Mouse (Mus musculus) forebrain, embryonic 16.5 days (tissue): Measurements from ENCODE around the gene Zc3h18. TPM values are rescaled to one million over a fixed set of nuclear protein-coding genes. Genes with fewer than 3 reads are reported as not detected.

Source experiments
- ATAC-seq: fragments of 200-750 bp; cut with Nextera tagmentation; 2 replicates; pipeline ENCODE4 v1.8.0; 2017; ENCODE audit warnings: mild to moderate bottlenecking, moderate library complexity
- H3K27ac ChIP-seq: fragments of 300-500 bp; sonication (generic); 2 replicates; pipeline ENCODE4 v1.5.1; 2014; ENCODE audit warnings: low read length, control low read depth
- H3K27me3 ChIP-seq: fragments of 300-500 bp; sonication (generic); replicated peaks from 2 replicates; pipeline ENCODE4 v1.6.1; 2014; ENCODE audit warnings: low read length; ENCODE audit not compliant: control insufficient read depth, insufficient read depth
- H3K36me3 ChIP-seq: fragments of 300-500 bp; sonication (generic); 2 replicates; pipeline ENCODE4 v1.6.1; 2014; ENCODE audit not compliant: control insufficient read depth, insufficient read depth
- H3K4me1 ChIP-seq: fragments of 300-500 bp; sonication (generic); replicated peaks from 2 replicates; pipeline ENCODE4 v1.6.1; 2014; ENCODE audit warnings: low read length; ENCODE audit not compliant: control insufficient read depth, insufficient read depth
- H3K4me2 ChIP-seq: fragments of 300-500 bp; sonication (generic); 2 replicates; pipeline ENCODE4 v1.6.1; 2014; ENCODE audit warnings: mild to moderate bottlenecking, low read length, control low read depth
- H3K4me3 ChIP-seq: fragments of 300-500 bp; sonication (generic); replicated peaks from 2 replicates; pipeline ENCODE4 v1.5.1; 2014; ENCODE audit warnings: mild to moderate bottlenecking, low read length, control low read depth
- H3K9ac ChIP-seq: fragments of 300-500 bp; sonication (generic); replicated peaks from 2 replicates; pipeline ENCODE4 v1.6.1; 2014; ENCODE audit warnings: low read depth, low read length, control low read depth
- H3K9me3 ChIP-seq: fragments of 300-500 bp; sonication (generic); 2 replicates; pipeline ENCODE4 v1.6.1; 2016; ENCODE audit warnings: low read length; ENCODE audit not compliant: control insufficient read depth
- WGBS: fragments of 180-500 bp; shearing (Covaris S2); extraction: QIAGEN DNeasy Blood & Tissue Kit; methylation state at CpG from one replicate; pipeline ENCODE4 v1.1.7; 2014; 5-methylcytosine and 5-hydroxymethylcytosine counted together
- polyA plus RNA-seq: library from polyadenylated mRNA; unstranded; fragments of >200 nt; fragmentation: Nextera tagmentation; extraction: Ambion mirVana; gene quantifications from 2 replicates; pipeline ENCODE4 v1.2.1, GENCODE M21; 2015

The Zc3h18 gene
- polyA plus RNA-seq, 1 experiment from 2014 or later, result 44.7 TPM

- Histone ChIP-seq H3K36me3 (no peaks in the 10 kb centered on the region), H3K9me3 (no peaks in the 10 kb centered on the region), H3K27ac (no peak overlapping the region), H3K4me1 (peaks cover 24% of the 10 kb centered on the region), H3K9ac (no peak overlapping the region), H3K27me3 (peaks cover 26% of the 10 kb centered on the region), H3K4me3 (no peak overlapping the region), H3K4me2 (no peak overlapping the region)
- no peak for ATAC-seq
- 12% methylated on average over 2 of the region's 5 CpGs for WGBS
Measured at GRCm38 (mm10) chr8:122344219-122344618, 32.2 kb upstream of the Zc3h18 start.

DNA sequence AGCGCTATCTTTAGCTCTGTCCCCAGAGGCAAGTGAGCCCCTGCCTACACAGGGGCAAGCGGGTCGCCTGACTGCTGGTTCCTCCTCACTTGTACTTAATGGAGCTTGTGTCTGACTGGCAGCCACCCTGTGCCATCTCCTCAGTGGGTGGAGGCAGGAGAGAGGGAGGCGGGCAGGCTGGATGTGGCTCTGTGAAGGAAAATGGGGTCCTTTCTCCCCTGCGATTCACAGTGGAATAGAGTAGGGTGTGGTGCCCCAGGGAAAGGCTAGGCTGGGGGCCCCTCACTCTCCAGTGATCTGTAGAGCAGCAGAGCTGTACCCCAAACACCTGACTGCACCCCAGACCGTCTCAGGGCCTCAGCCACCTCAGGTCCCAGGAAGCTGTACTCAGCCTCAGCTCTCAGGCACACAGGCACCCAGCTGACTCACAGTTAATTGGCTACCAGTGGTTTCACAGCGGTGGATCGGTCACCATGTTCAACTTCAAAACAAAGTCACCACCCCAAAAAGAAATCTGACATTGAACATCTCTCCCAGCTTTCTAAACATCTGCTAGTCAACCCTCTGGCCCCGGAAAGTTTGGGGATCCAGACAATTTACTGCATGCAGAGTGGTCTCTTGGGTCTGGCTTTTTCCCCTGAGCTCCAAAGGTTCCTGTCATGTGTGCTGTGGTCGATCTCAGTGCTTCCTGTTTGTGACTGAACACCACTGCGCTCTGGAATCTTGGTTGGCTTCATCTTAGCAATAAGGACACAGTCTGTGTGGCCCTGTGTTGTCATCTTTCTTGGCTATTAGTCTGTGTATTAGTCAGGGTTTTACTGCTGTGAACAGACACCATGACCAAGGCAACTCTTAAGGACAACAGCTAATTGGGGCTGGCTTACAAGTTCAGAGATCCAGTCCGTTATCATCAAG is 31.0 kb upstream of the Zc3h18 start:
- H3K27ac ChIP-seq, result no peak overlapping the region
- no peaks in the 10 kb centered on the region for H3K36me3 ChIP-seq
- no peak for ATAC-seq
- H3K9me3 ChIP-seq, result no peaks in the 10 kb centered on the region
- H3K4me3 ChIP-seq, result no peak overlapping the region
- WGBS, result 54% methylated on average over 12 of the region's 12 CpGs
- peaks cover 27% of the 10 kb centered on the region for H3K4me1 ChIP-seq
- peaks cover 26% of the 10 kb centered on the region for H3K27me3 ChIP-seq
- H3K9ac ChIP-seq, result no peak overlapping the region
- no peak overlapping the region for H3K4me2 ChIP-seq

- H3K27me3 ChIP-seq, result peaks cover 23% of the 10 kb centered on the region
- peak overlapping the region; percentile 39; the same call in 1 of the 2 replicates for H3K27ac ChIP-seq
Measured at GRCm38 (mm10) chr8:122347811-122348552, 28.4 kb upstream of the Zc3h18 start.

DNA sequence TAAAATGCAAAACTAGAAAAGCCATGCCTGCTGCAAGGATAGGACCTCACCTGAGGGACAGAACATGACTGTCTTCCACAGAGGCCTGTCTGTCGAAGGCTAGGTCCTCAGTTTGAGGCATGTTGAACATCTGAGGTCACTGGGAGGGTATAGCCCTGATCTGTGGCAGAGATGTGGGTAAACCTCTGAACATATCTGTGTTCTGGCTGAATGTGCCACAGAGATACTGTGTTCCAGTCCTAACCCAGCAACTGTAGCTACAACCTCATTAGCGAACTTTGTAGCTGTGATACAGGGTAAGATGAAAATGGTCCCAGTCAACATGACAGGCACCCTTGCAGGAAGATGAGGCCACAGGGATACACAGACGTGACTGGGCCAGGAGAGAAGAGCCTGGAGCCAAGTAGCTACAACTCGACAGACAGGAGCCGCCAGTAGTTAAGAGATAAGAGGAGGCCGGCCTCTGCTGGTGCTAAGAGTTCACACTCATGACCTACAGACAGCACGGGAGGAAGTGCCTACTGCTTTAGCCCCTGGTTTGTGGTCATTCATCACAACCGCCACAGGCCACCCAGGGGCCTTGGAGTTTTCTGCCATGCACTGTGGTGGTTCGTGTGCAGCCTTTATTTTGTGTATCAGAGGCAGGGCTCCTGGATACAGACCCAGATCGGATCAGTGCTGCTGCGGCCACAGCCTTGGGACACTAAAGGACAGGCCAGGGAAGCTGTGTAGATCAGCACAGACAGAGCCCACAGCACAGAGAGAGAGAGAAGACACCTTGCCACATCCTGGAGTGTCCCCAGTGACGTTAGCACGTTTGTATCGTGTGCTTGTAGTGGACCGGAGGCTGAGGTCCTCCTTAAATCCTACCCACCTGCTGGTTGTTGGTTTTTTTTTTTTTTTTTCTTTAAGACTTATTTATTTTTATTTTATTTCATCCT is 26.8 kb upstream of the Zc3h18 start:
- Histone ChIP-seq H3K4me2 (no peak overlapping the region), H3K4me3 (no peak overlapping the region), H3K36me3 (no peaks in the 10 kb centered on the region), H3K9ac (no peak overlapping the region), H3K4me1 (peaks cover 14% of the 10 kb centered on the region), H3K9me3 (no peaks in the 10 kb centered on the region), H3K27ac (no peak overlapping the region), H3K27me3 (peaks cover 15% of the 10 kb centered on the region)
- no peak for ATAC-seq
- WGBS, result 49% methylated on average over 15 of the region's 15 CpGs

More at GRCm38 (mm10) chr8:122347811-122348552, 28.4 kb upstream of the Zc3h18 start:
- peak; percentile 82 for ATAC-seq
- WGBS, result 48% methylated on average over 5 of the region's 5 CpGs
- Histone ChIP-seq H3K4me2 (no peak overlapping the region), H3K9ac (no peak overlapping the region), H3K36me3 (no peaks in the 10 kb centered on the region), H3K9me3 (no peaks in the 10 kb centered on the region), H3K4me3 (no peak overlapping the region), H3K4me1 (peaks cover 26% of the 10 kb centered on the region)

DNA sequence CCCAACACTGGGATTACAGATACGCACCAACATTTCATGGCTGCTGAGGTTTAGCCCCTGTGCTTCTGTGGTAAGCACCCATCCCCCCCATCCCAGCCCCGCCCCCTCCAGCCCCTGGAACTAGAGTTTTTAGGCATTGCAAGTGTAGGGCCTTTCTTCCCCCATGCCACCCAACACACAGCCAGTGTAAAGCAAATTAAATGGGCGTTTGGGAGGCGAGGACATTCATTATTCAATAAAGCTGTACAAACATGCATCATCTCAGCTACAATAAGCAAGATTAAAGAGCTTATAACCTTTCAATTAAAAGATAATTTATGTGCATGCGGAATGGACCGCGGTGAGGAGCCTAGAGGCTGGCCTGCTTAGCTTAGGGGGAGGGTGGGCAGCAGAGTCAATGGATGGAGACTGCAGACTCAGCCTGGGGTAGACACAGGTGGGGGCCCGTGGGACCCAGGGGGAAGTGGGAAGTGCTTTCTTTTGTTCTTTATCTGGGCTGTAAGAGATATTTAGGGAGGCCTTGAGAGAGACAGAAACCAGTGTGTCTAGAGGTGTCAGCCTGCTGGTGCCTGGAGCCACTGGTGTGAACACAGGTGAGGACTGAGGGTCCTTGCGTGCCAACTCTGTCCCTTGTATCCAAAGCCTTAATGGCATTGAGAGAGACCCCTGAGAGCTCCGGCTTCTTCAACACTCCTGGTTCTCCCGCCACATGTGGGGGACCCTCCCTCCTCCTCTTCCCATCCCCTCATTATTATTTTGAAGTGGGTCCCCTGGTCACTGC is 25.9 kb upstream of the Zc3h18 start:
- Histone ChIP-seq H3K27ac (no peak overlapping the region), H3K9me3 (no peaks in the 10 kb centered on the region), H3K36me3 (no peaks in the 10 kb centered on the region), H3K27me3 (peaks cover 9% of the 10 kb centered on the region; the same call in 1 of the 2 replicates), H3K9ac (no peak overlapping the region), H3K4me3 (no peak overlapping the region), H3K4me1 (peaks cover 14% of the 10 kb centered on the region), H3K4me2 (no peak overlapping the region)
- ATAC-seq, result 0 out of 2 replicates have a peak, but pooled peaks have one; percentile 31
- 11% methylated on average over 11 of the region's 11 CpGs for WGBS

DNA sequence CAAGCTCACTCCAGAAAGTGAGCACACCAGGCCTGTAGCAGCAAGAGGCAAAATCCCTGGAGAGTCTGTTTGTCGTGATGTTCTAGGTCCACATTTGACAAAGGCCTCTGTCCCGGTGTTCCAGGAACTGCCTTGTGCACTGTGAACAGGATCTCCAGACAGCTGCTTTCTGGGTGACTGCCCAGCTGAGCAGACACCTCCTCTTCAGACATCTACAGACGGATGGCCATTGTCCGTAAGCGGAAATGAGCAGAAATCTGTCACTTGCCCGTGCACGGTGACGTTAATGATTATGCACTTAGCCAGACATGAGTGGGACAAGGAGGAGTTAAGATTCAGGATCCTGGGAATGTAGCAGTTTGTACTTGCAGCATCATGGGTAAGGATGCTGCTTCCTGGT is 22.3 kb upstream of the Zc3h18 start:
- no peak for ATAC-seq
- Histone ChIP-seq H3K4me3 (no peak overlapping the region), H3K4me2 (no peak overlapping the region), H3K27me3 (peaks cover 4% of the 10 kb centered on the region; the same call in 1 of the 2 replicates), H3K27ac (no peak overlapping the region), H3K9ac (no peak overlapping the region), H3K36me3 (no peaks in the 10 kb centered on the region), H3K9me3 (no peaks in the 10 kb centered on the region), H3K4me1 (peaks cover 5% of the 10 kb centered on the region)
- 83% methylated on average over 8 of the region's 8 CpGs for WGBS

DNA sequence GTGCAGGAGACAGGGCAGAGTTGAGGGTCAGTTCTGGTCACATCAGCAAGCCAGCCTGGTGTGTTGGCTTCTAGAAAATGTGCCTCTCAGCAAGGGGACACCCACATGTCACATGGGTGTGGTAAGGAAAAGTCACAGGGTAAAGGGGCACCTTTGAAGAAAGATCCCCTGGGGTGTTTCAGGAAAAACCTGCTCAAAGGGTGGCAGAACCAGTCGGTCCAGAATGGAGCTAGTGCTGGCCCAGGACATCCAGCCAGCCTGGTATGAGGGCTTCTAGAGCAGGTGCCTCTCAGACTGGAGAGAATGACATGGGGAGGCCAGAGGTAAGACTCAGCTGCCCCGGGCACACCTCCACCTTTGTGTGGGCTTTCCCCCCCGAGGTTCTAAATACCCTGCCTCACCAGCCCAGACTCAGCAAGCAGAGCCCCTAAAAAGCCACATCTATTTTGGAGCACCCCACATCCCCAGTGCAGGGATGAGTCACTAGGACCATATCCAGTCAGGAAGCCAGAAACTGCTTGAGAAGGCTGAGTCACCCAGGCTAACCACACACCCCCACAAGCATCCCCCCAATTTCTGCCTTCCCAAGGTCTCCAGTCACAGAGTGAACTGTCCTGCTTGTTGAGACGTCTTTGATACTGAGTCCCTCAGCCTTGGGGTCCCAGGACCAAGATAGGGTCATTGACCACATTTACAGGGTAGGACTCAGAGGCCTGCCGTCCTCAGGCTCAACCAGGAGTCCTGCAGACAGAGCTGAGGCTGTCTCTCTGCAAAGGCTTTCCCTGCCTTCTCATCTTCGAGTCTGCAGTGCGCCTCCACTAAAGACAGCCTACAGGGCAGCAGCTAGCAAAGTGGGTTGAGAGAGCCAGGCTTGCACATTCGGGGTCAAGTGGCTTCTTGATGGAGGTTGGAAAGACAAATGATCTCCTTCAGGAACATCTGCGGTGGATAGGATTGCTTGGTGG is 20.5 kb upstream of the Zc3h18 start:
- H3K27ac ChIP-seq, result no peak overlapping the region
- H3K27me3 ChIP-seq, result peaks cover 4% of the 10 kb centered on the region; the same call in 1 of the 2 replicates
- ATAC-seq, result no peak
- no peaks in the 10 kb centered on the region for H3K4me1 ChIP-seq
- H3K9ac ChIP-seq, result no peak overlapping the region
- 70% methylated on average over 9 of the region's 9 CpGs for WGBS
- H3K4me2 ChIP-seq, result no peak overlapping the region
- no peaks in the 10 kb centered on the region for H3K9me3 ChIP-seq
- H3K4me3 ChIP-seq, result no peak overlapping the region
- no peaks in the 10 kb centered on the region for H3K36me3 ChIP-seq
